Mouse (Mus musculus) WW6 (cell line): ENCODE measurements around the gene Prickle2.
A peak's percentile ranks its signal among the peaks of the same experiment; 100 is the strongest.

Source experiments
- DNase-seq: peaks from one replicate; pipeline ENCODE4 v3.0.0-alpha.2; 2013; ENCODE audit warnings: low read depth, low spot score

Prickle2 gene

GRCm38 (mm10) chr6:92520088-92520875 lies 185.7 kb downstream of the Prickle2 start:
- DNase-seq = no peak

DNA sequence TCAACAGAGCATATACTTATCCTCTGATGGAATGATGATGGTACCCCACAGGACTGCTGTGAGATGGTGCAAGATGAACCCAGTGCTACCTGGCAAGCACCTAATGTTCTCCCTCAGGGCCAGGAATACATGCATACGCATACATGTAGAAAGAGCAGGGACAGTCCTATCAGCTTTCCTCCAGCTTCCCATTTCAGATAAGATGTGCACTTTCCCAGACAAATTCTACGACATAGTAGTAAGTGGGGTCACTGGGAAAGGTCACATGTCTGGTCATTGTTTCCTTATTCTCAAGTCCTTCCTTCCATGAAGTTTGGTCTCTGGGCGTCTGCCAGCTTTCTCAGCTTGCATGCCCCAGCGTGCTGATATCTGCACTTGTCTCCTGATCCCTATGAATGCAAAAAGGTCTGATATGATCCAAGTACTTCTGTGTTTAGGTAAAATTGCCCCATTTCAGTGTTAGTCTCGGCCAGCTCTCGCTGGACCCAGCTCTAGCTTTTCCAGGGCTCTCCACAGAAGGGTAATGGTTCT lies 187.5 kb downstream of the Prickle2 start:
- no peak for DNase-seq

DNA sequence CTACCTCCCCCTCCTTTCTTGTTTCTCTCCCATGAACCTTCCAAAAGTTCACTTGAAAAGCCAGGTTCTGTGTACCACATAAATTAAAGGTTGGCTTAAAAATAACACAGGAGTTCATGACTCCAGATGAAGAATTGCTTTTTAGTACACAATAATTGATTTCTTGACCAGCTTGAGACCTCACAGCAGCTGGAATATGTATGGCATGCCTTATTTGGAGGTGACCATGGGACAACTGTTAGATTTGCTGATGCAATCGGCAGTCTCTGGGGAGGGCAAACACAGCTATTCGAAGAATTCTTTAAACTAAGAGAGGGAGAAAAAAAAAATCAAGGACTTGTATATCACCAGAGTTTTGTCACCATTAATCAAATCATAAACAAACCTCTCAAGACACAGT lies 189.0 kb downstream of the Prickle2 start:
- no peak for DNase-seq

- no peak for DNase-seq
Measured at GRCm38 (mm10) chr6:92512001-92512400, 194.0 kb downstream of the Prickle2 start.

- no peak for DNase-seq
Measured at GRCm38 (mm10) chr6:92509712-92510111, 196.2 kb downstream of the Prickle2 start.

GRCm38 (mm10) chr6:92506276-92506675 lies 199.7 kb downstream of the Prickle2 start:
- no peak for DNase-seq

GRCm38 (mm10) chr6:92499449-92499848 lies 206.5 kb downstream of the Prickle2 start:
- DNase-seq = no peak

GRCm38 (mm10) chr6:92498574-92498973 lies 207.4 kb downstream of the Prickle2 start:
- DNase-seq = no peak

DNA sequence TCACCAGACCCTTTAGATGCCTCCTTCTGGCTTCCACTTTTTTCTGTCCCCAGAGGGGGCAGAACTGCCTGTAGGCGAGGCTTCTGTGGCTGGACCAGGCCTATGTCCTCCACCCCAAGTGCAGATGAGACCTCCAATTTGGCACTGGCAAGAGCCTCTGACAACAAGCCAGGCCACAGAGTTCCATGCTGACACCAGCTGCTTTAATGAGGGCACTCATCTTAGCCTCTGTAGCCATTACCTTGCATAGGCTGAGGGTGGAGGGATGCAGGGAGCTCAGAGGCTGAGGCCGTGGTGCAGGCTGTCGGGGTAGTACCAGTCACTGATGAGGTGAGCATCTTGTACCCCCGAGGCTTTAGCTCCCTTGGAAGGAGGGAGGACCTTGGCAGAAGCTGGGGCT lies 208.7 kb downstream of the Prickle2 start:
- no peak for DNase-seq

- peak; percentile 58 for DNase-seq
Measured at GRCm38 (mm10) chr6:92495500-92495899, 210.5 kb downstream of the Prickle2 start.

GRCm38 (mm10) chr6:92481690-92481956 lies 224.3 kb downstream of the Prickle2 start:
- no peak for DNase-seq

- no peak for DNase-seq
Measured at GRCm38 (mm10) chr6:92480941-92481689, 224.8 kb downstream of the Prickle2 start.

DNA sequence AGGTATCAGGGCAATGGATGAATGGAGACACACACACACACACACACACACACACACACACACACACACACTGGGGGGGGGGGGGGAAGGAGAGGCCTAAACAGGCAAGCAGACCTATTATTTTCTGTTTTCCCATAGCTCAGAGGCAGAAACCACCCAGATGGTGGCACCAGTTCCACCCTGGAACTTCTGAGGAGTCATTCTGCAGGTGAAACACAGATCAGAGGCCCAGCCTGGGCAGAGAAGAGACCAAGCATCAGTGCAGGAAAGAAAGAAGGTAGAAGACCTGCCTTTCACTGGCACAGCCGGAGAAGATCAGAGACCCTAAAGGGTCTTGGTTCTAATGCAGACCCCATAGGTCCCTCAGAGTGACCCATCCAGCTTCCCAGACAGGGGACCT lies 227.3 kb downstream of the Prickle2 start:
- no peak for DNase-seq

GRCm38 (mm10) chr6:92477621-92478020 lies 228.3 kb downstream of the Prickle2 start:
- DNase-seq = no peak

- no peak for DNase-seq
Measured at GRCm38 (mm10) chr6:92469456-92469855, 236.5 kb downstream of the Prickle2 start.

DNA sequence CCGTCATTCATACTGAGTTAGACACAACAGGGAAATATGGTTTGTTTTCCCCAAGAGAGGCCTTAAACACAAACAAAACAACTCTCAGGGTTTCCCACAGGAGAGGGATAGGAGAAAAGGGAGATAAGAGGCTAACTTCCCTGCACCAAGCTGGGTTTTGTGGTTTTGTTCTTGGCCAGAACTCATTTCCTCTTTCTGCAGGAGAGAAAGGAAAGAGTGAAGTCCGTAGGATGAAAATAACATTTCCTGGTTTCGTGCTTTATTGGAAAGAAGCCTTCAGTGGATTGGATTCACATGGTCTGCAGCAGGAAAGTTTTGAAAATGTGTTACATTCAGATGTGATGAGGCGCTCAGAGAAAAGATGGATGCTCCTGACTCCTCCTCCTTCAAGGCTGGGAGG lies 237.1 kb downstream of the Prickle2 start:
- DNase-seq = no peak

GRCm38 (mm10) chr6:92468383-92468791 lies 237.6 kb downstream of the Prickle2 start:
- no peak for DNase-seq

- DNase-seq = no peak
Measured at GRCm38 (mm10) chr6:92467343-92467742, 238.6 kb downstream of the Prickle2 start.

DNA sequence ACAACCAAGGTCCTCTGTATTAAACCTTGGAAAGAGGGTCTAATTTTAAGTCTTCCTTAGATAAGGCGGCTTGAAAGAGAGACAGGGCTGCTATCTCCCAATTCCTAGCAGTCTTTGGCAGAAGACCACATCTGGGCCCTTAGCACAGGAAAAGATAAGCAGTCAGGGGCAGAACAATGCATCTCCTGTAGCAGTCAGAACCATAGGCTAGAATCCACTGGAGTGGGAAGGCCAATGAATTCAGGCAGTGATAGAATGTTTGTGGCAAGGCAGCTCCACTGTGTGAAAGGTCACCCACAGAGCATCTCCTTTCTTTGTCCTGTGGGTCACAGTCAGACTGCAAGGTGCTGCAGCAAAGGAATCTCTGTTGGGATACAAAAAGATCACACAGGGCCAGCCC lies 240.3 kb downstream of the Prickle2 start:
- DNase-seq = no peak

DNA sequence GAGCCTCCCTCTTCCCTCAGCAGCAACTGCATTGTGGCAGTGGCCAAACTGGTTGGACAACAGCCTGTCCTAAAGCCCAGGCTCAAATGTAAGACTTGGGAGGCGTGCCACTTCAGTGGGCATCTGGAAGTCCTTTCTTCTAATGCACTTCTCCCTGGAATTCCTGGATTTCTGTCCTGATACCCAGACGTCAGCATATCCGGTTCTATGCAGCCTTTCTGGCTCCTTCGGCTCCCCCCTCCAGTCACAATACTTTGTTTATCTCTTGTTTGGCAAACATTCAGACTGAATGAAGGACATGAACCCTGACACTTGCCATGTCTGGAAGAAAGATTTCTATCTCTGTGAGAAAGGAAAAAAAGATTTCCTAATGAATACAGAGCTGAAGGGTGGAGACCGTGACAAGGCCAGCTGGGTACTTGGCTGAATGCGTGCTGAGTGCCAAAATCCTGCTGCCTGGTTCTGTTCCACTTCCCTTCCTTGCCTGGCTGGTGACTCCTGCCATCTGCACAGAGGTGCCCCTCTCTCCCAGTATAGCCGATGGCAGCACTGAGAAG lies 241.1 kb downstream of the Prickle2 start:
- DNase-seq = no peak

DNA sequence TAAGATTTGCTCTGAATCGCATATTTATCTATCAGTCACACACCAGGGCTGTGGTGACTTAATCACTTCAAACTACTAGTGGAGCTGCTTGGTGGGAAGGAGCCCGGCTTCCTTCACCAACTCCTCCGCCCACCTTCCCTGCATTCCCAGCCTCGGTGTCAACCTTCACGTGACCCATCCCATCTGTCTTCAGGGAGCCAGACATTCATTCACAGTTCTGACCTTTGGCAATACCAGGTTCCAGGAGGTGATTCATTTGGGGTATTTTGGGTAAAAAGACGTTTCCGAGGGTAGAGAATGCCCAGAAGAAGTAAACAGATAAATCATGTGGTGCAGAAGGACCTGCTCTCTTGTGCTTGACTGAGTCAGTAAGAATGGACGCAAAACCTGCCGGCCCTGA lies 242.2 kb downstream of the Prickle2 start:
- no peak for DNase-seq

DNA sequence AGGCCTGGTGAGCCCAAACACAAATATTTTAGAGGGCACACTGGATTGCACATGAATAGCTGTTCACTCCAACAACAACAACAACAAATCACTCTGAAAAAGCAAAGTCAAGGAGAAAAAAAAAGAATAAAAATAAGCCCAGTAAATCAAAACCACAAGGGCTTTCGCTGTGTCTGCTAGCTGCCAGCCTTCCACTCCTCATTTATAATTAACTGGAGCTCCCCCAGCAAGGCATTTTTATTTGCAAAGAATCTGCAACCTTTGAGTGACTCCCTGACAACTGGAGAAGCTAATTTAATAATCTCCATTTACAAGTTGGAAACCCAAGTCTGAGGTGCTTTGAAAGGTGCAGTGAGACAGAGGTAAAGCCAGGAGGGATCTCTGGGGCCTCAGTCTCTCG lies 245.2 kb downstream of the Prickle2 start:
- DNase-seq = no peak

DNA sequence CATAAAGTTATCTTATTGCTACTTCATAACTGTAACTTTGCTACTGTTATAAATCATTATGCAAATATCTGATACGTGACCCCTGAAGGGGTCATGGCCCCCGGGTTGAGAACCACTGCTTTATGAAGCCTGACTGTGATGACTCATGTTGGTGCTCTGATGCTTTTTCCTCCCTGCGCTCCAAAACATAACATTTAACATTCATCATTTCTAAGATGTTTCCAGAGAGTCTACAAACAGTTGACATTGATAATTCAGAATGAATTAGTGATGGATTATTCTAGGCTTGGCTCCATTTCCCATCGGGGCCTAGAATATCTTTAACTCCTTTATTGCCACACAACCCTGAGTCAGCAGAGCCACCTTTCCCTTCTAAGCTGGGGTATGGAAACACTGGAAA lies 247.9 kb downstream of the Prickle2 start:
- no peak for DNase-seq
